Mouse (Mus musculus) midbrain, embryonic 16.5 days (tissue): ENCODE data around the gene Socs7. TPM values are rescaled to one million over a fixed set of nuclear protein-coding genes. Genes with fewer than 3 reads are reported as not detected.
A peak's percentile ranks its signal among the peaks of the same experiment; 100 is the strongest.

Experiments
- ATAC-seq: fragments of 200-750 bp; cut with Nextera tagmentation; 2 replicates; pipeline ENCODE4 v1.8.0; 2017; ENCODE audit warnings: moderate TSS enrichment
- H3K27ac ChIP-seq: fragments of 300-500 bp; sonication (generic); 2 replicates; pipeline ENCODE4 v1.5.1; 2014; ENCODE audit warnings: mild to moderate bottlenecking, low read length, mixed read lengths
- H3K27me3 ChIP-seq: fragments of 300-500 bp; sonication (generic); 2 replicates; pipeline ENCODE4 v1.6.1; 2014; ENCODE audit warnings: low read depth, low read length, mixed read lengths; ENCODE audit not compliant: control insufficient read depth, insufficient read depth
- H3K36me3 ChIP-seq: fragments of 300-500 bp; sonication (generic); 2 replicates; pipeline ENCODE4 v1.6.1; 2014; ENCODE audit warnings: mild to moderate bottlenecking, low read length, moderate library complexity, mixed read lengths; ENCODE audit not compliant: control insufficient read depth, insufficient read depth
- H3K4me1 ChIP-seq: fragments of 300-500 bp; sonication (generic); 2 replicates; pipeline ENCODE4 v1.6.1; 2014; ENCODE audit warnings: mild to moderate bottlenecking, low read length, mixed read lengths; ENCODE audit not compliant: control insufficient read depth, insufficient read depth
- H3K4me2 ChIP-seq: fragments of 300-500 bp; sonication (generic); 2 replicates; pipeline ENCODE4 v1.6.1; 2014; ENCODE audit warnings: mild to moderate bottlenecking, low read length, mixed read lengths
- H3K4me3 ChIP-seq: fragments of 300-500 bp; sonication (generic); 2 replicates; pipeline ENCODE4 v1.5.1; 2014; ENCODE audit warnings: low read depth, mild to moderate bottlenecking, low read length, moderate library complexity, mixed read lengths
- H3K9ac ChIP-seq: fragments of 300-500 bp; sonication (generic); 2 replicates; pipeline ENCODE4 v1.6.1; 2014; ENCODE audit warnings: low read depth, low read length, mixed read lengths
- H3K9me3 ChIP-seq: fragments of 300-500 bp; sonication (generic); replicated peaks from 2 replicates; pipeline ENCODE4 v1.6.1; 2014; ENCODE audit warnings: mild to moderate bottlenecking, low read length, mixed read lengths; ENCODE audit not compliant: control insufficient read depth, poor library complexity, severe bottlenecking
- WGBS: fragments of 180-500 bp; shearing (Covaris S2); extraction: QIAGEN DNeasy Blood & Tissue Kit; methylation state at CpG from one replicate; pipeline ENCODE4 v1.1.7; 2014; 5-methylcytosine and 5-hydroxymethylcytosine counted together
- polyA plus RNA-seq: library from polyadenylated mRNA; unstranded; fragments of >200 nt; fragmentation: Nextera tagmentation; extraction: Ambion mirVana; gene quantifications from 2 replicates; pipeline ENCODE4 v1.2.1, GENCODE M21; 2015

Gene Socs7
- polyA plus RNA-seq, 1 experiment from 2014 or later: 8.5 TPM

GRCm38 (mm10) chr11:97394146-97394545, 31.8 kb downstream of the Socs7 start:
- H3K9ac ChIP-seq: no peak overlapping the region
- peaks cover 46% of the 10 kb centered on the region for H3K36me3 ChIP-seq
- H3K27ac ChIP-seq: no peak overlapping the region
- H3K4me3 ChIP-seq: no peak overlapping the region
- H3K4me2 ChIP-seq: no peak overlapping the region
- 82% methylated on average over 11 of the region's 11 CpGs for WGBS
- H3K4me1 ChIP-seq: no peaks in the 10 kb centered on the region
- H3K9me3 ChIP-seq: no peaks in the 10 kb centered on the region
- no peaks in the 10 kb centered on the region for H3K27me3 ChIP-seq
- no peak for ATAC-seq

DNA sequence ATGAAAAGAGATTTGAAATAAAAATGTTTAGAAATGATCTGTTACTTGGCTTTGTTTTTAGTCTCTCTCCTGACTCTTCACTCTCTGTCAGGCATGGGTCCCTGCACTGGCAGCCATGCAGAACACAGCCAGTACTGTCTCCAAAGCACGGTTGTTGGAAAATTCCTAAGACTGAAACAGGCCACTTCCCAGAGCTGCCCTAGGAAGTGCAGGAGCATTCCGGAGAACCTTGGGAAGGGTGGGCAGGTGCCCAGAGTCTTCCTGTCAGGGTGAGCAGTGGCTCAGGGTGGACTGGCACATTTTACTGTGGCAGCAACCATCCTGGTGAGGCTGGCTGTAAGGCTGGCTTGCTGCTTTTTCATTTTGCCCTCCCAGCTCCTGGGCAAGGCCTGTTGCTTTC, 36.2 kb downstream of the Socs7 start:
- no peak for ATAC-seq
- WGBS: 70% methylated on average over 2 of the region's 2 CpGs

GRCm38 (mm10) chr11:97399958-97400710, 37.8 kb downstream of the Socs7 start:
- H3K9ac ChIP-seq: peak overlapping the region; percentile 59; the same call in 1 of the 2 replicates
- peak overlapping the region; percentile 72 for H3K27ac ChIP-seq
- H3K4me1 ChIP-seq: peaks cover 9% of the 10 kb centered on the region
- peak; percentile 61 for ATAC-seq
- H3K27me3 ChIP-seq: no peaks in the 10 kb centered on the region
- peak overlapping the region; percentile 42 for H3K4me3 ChIP-seq
- no peaks in the 10 kb centered on the region for H3K9me3 ChIP-seq
- H3K36me3 ChIP-seq: peaks cover 10% of the 10 kb centered on the region; the same call in 1 of the 2 replicates
- 3% methylated on average over 23 of the region's 23 CpGs for WGBS
- H3K4me2 ChIP-seq: peak overlapping the region; percentile 82

More for the DNA sequence above, 36.2 kb downstream of the Socs7 start:
- Histone ChIP-seq H3K4me3 (no peak overlapping the region), H3K9ac (no peak overlapping the region), H3K9me3 (no peaks in the 10 kb centered on the region), H3K27me3 (no peaks in the 10 kb centered on the region), H3K27ac (no peak overlapping the region), H3K36me3 (peaks cover 23% of the 10 kb centered on the region), H3K4me2 (no peak overlapping the region), H3K4me1 (peaks cover 7% of the 10 kb centered on the region)

DNA sequence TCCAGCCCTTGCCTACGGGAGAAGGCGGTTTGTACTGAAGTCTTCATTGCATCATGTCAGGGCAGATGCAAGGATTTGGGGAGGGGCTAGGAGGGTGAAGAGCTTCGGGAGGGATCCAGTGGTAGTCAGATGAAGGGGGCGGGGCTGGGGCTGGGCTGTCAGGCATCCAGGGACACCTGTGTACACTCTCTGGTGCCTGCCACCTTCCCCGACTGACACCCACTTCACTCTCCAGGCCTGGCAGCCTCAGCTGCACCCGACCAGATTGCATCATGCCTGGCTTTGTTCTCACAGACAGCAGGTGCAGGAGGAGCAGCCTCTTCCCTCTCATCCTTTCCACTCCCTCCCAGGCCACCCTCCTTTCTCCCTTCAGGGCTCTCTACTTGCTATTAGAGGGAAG, 38.7 kb downstream of the Socs7 start:
- Histone ChIP-seq H3K9ac (peak overlapping the region; percentile 59; the same call in 1 of the 2 replicates), H3K4me1 (peaks cover 18% of the 10 kb centered on the region), H3K36me3 (peaks cover 5% of the 10 kb centered on the region; the same call in 1 of the 2 replicates), H3K4me3 (no peak overlapping the region), H3K9me3 (no peaks in the 10 kb centered on the region), H3K4me2 (peak overlapping the region; percentile 82), H3K27me3 (no peaks in the 10 kb centered on the region), H3K27ac (peak overlapping the region; percentile 43)
- no peak for ATAC-seq
- 13% methylated on average over 6 of the region's 6 CpGs for WGBS

- no peak overlapping the region for H3K4me2 ChIP-seq
- H3K9me3 ChIP-seq: no peaks in the 10 kb centered on the region
- no peak overlapping the region for H3K9ac ChIP-seq
- no peaks in the 10 kb centered on the region for H3K36me3 ChIP-seq
- H3K4me1 ChIP-seq: peaks cover 26% of the 10 kb centered on the region
- H3K27ac ChIP-seq: peak overlapping the region; percentile 43; the same call in 1 of the 2 replicates
- no peak overlapping the region for H3K4me3 ChIP-seq
- 89% methylated on average over 3 of the region's 3 CpGs for WGBS
- no peaks in the 10 kb centered on the region for H3K27me3 ChIP-seq
- ATAC-seq: no peak
Observed at GRCm38 (mm10) chr11:97401686-97402435, 39.5 kb downstream of the Socs7 start.

DNA sequence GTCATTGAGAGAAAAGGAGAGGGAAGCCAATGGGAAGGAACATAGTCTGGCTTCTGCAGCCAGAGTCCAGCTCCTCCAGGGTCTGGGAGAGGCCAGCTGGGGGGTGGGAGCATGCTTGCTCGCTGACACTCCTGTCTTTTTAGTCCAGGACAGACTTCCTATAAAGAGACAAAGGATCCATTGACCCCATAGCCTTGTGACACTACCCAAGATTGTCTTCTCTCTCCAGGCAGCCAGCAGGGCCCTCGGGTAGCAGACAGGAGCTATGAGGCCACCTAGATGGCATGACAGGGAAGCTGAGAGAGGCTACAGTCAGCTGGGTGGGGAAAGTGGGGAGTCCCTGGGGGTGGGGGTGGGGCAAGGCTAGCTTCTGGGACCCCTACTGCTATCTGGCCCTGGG, 40.4 kb downstream of the Socs7 start:
- Histone ChIP-seq H3K27ac (no peak overlapping the region), H3K9ac (no peak overlapping the region), H3K36me3 (no peaks in the 10 kb centered on the region), H3K4me1 (peaks cover 28% of the 10 kb centered on the region), H3K4me2 (no peak overlapping the region), H3K4me3 (no peak overlapping the region), H3K9me3 (no peaks in the 10 kb centered on the region), H3K27me3 (no peaks in the 10 kb centered on the region)
- ATAC-seq: no peak
- WGBS: 22% methylated on average over 2 of the region's 2 CpGs

DNA sequence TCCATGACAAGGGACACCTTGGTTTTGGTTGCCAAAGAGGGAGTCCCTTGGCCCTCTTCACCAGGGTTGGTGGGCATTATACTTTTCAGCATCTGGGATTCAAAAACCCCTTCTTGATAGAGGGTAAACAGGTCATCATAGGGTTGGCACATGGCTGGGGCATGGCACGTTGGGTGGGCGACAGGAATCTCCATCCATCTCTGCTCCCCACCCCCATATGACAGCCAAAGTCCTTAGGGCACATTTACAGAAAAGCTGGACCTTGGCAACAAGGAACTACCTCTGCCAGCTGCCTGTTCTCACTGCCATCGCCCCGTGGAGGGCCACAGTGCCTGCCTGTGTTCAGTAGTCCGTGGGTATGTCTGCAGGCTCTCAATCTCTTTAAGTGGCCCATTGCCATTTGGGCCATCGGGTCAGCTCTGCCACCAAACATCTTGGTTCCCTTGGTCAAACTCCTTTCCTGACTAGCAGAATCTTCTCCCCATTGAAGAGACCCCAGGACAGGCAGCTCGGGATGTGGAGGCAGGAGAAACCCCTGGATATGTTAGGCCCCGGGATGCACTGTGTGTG, 41.3 kb downstream of the Socs7 start:
- Histone ChIP-seq H3K27ac (no peak overlapping the region; the same call in 1 of the 2 replicates), H3K9ac (no peak overlapping the region)
- 46% methylated on average over 8 of the region's 8 CpGs for WGBS

DNA sequence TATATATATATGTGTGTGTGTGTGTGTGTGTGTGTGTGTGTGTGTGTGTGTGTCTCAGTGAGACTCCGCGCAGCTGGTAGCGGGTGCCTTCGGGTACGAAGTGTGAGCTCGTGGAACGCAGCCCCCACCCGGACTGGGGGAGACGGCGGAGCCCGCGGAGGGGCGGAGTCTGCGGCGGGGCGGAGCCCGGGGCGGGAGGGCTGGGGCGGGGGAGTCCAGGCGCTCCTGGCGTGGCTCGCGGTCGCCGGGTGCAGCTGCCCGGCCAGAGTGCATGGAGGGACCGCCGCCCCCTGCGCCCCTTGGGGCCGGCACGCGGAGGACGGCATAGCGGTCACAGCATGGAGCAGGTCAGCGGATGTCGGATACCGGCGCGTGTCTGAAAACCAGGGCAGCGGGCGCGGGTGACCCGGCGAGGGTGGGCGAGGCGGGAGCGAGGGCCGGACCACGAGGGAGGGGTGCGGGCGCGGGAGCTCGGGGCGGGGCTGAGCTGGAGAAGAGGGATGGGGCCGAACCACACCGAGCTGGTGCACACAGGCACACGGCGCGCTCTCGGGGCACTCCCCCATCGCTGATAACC, 41.9 kb downstream of the Socs7 start:
- peak overlapping the region; percentile 74 for H3K4me2 ChIP-seq
- H3K27me3 ChIP-seq: no peaks in the 10 kb centered on the region
- H3K36me3 ChIP-seq: no peaks in the 10 kb centered on the region
- ATAC-seq: peak; percentile 52
- under 1% methylated on average over 30 of the region's 61 CpGs for WGBS
- peak overlapping the region; percentile 70 for H3K27ac ChIP-seq
- H3K4me3 ChIP-seq: peak overlapping the region; percentile 63
- H3K4me1 ChIP-seq: peaks cover 30% of the 10 kb centered on the region
- H3K9me3 ChIP-seq: no peaks in the 10 kb centered on the region
- H3K9ac ChIP-seq: peak overlapping the region; percentile 77

More for the DNA sequence above, 41.3 kb downstream of the Socs7 start:
- peaks cover 30% of the 10 kb centered on the region for H3K4me1 ChIP-seq
- H3K36me3 ChIP-seq: no peaks in the 10 kb centered on the region
- ATAC-seq: no peak
- peak overlapping the region; percentile 63 for H3K4me3 ChIP-seq
- H3K27me3 ChIP-seq: no peaks in the 10 kb centered on the region
- peak overlapping the region; percentile 74 for H3K4me2 ChIP-seq
- H3K9me3 ChIP-seq: no peaks in the 10 kb centered on the region
